Mouse (Mus musculus): Measurements from ENCODE around the gene Mllt3. TPM values are rescaled to one million over a fixed set of nuclear protein-coding genes. Genes with fewer than 3 reads are reported as not detected.
"Not testable (repeated sequence)": the region's sequence is repeated elsewhere in the genome, so short reads cannot be mapped to it uniquely, and the experiment has no call there.

Mllt3 gene
- total RNA-seq, 2 experiments from 2014 or later = 148 to 154 TPM

DNA sequence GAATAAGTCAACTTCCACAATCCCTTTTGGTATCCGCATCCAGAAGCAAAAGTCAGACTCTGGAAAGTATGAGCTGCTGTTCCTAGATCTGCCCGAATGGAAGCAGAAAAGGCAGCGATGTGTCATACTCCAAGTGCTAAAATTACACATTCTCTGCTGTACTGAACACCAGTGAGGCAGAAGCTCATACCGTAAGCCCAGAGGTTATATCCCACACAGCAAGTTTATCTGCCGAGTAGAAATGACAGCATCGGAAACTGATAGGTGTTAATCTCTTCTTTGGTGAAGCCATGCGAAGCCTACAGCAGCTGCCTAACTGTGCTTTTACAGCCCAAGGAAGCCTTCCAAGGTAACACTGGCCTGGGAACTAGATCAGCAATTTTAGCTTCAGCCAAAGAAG is 17.9 kb downstream of the Mllt3 start:
- DNase-seq (ENCODE audit: low spot score) = peak; percentile 22

DNA sequence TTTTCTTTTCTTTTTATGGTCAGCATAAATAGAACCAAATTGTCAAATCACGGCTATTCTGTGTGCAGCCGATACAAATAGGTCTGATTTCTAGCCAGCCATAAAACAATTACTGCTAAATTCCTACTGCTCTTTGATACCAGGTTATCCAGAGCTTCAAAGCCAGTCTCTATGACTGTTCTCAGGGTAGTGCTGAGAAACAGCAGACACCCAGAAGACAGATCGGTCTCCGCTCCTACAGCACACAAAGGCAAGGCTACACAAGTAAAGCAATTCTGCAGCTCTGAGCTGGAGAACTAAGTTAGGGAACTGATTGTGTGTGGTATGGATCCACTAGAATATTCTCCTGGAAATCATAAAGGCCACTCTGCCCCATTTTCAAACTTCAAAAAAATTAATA is 20.4 kb downstream of the Mllt3 start:
- DNase-seq (ENCODE audit: low spot score) = no peak

DNA sequence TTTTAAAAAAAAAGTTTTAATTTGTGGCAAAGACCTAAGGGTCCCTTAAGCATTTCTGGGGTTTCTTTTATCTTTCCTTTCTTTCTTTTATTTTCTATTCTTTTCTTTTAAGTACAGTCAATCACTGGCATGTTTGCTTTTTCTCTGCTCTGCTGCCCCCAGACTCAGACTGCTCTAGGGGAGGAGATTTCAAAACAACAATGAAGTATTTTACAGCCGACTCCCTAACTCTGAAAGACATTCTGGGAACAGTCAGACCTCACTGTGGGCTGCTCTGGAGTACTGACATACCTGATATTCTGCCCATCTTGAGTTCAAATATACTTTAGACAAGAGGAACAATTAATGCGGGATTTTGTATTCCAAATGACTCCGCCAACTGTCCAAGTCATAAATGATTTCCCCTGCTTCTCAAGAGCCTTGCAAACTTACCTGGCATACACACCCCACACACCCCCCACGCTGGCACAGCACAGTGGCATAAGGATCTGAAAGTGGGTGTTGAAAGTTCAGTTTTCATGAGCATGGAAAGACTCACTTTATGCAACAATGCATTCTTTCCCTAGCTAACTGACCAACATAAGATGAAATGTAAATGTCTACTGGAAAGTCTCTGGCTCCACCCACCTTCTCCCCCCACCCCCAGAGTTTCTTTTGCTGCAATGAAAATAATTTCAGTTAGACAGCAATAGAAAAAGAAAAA is 21.1 kb downstream of the Mllt3 start:
- DNase-seq (ENCODE audit: low spot score) = no peak

- no peak for DNase-seq (ENCODE audit: low spot score)
Measured at GRCm38 (mm10) chr4:88010441-88010840, 22.7 kb downstream of the Mllt3 start.

DNA sequence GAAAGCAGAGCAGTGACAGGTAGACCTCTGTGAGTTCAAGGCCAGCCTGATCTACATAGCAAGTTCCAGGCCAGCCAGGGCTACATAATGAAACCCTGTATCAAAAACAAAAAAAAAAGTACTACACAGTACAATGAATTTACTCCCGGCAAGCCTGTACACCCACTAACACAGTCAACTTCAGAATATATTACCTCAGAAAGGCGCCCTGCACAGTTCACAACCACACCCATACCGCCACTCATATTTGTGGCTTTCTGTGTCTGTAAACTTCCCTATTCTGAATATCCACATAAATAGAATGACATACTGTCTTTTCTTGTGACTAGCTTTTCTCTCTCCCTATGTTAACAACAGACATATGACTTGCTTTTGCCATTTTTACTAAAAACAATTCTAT is 27.4 kb downstream of the Mllt3 start:
- no peak for DNase-seq (ENCODE audit: low spot score)

DNA sequence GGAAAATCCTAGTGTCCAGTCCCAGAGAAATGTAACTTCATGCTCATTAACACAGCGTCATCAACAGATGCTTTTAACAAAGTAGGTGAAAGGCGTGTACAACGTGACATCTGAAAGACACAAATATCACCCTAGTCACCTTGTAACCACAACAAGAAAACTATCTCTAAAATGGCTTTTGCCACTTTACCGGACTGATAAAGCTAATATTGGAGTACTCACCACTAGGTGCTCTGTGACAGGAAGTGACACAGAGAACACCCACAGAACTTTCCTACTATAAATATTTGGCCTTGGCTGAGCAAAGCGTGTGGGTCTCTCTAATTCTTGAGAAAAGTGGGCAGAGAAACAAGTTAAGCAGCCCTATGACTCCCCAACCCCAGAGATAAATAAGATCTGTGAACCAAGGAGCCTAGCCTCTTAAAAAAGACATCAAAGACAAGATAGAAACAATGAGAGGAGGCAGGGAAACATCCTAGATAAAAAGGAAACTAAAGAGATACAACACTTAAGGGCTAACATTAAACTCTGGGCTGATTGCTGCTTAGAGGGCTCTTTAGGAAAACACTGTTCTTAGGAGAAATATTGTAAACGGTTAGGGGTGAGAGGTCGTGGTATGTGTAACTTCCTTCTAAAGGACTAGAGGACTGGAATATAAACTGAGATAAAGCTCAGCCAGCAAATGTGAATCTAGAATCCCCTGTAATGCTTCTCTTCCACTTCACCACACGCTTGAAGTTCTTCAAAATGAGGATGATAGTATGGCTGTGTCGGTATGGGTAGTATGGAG is 29.8 kb downstream of the Mllt3 start:
- no peak for DNase-seq (ENCODE audit: low spot score)

DNA sequence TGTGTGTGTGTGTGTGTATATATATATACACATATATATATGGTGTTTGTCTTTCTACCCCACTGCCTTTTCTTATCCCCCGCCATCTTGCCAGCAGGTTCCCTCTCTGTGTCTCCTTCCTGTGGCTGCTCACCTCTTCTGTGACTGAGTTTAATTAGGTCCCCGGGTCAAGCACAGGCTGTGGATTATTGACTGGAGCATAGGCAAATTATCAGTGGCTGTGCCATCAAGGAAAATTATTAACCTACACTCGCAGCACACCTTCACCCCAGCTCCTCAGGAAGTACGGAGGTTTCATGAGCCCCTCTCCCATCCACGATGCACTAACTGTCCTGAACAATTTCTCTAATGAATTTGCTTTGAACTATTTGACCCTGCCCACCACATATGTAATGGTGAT is 41.5 kb downstream of the Mllt3 start:
- DNase-seq (ENCODE audit: low spot score) = no peak

- DNase-seq (ENCODE audit: low spot score) = no peak
Measured at GRCm38 (mm10) chr4:87990940-87991339, 42.2 kb downstream of the Mllt3 start.

- no peak for DNase-seq (ENCODE audit: low spot score)
Measured at GRCm38 (mm10) chr4:87985281-87985680, 47.9 kb downstream of the Mllt3 start.

- peak; percentile 11 for DNase-seq (ENCODE audit: low spot score)
Measured at GRCm38 (mm10) chr4:87984589-87984988, 48.6 kb downstream of the Mllt3 start.

DNA sequence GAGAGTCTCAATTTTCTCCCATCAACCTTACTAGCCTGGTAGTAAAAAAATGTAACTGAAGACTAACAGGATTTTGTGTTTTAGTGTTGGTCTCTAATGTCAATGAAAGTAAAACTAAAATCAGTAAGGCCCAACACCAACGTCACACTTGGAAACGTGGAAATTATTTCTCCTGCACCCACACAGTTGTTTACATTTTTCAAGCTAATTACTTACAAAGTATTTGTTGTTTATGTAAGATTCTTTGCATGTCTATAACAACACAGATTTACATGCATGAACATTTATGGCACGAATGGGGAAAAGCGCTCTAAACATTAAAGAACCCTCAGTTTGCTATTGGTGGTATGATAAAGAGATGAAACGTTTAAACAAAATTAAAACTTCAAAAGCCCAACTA is 49.1 kb downstream of the Mllt3 start:
- no peak for DNase-seq (ENCODE audit: low spot score)

DNA sequence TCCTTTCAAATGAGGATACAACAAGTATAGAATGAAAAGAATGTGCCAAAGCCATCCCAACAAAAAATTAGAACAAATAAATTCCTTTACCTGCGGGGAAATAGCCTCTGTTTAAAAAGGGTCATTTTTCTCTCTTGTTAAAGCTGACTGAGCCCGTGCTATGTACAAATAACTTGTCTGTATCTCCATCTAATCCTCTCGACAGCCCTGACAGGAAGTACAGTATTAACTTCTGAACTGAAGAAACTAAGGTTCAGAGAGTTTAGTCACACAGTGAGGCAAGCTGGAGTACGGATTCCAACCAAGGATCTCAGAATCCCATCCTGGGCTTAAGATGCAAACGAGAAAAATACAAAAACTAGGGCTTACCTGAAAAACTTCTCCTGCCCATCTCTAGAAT is 50.6 kb downstream of the Mllt3 start:
- DNase-seq (ENCODE audit: low spot score) = no peak

GRCm38 (mm10) chr4:87977820-87978448 is 55.2 kb downstream of the Mllt3 start:
- no peak for DNase-seq (ENCODE audit: low spot score)

- DNase-seq (ENCODE audit: low spot score) = no peak
Measured at GRCm38 (mm10) chr4:87965836-87966235, 67.3 kb downstream of the Mllt3 start.

- DNase-seq (ENCODE audit: low spot score) = not testable (repeated sequence)
Measured at GRCm38 (mm10) chr4:87964890-87965289, 68.3 kb downstream of the Mllt3 start.

GRCm38 (mm10) chr4:87963773-87964076 is 69.4 kb downstream of the Mllt3 start:
- DNase-seq (ENCODE audit: low spot score) = no peak

GRCm38 (mm10) chr4:87963055-87963772 is 70.0 kb downstream of the Mllt3 start:
- DNase-seq (ENCODE audit: low spot score) = no peak

DNA sequence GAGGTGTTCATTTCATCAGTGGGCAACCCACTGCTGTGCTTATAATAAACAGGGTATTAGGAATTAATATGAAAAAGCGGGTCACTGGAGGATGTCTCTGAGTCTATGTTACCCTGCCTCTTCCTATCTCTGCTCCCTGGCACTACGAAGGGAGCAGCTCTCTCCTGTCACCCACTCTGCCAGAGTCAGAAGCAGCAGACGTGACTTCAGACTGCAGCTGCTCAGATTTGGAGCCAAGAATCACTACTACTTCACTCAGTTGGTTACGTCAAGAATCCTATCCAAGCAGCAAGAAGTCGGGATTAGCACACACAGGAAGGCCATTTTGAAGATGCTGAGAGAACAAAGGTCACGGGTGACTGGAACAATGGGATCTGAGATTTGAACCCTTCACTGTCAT is 71.3 kb downstream of the Mllt3 start:
- no peak for DNase-seq (ENCODE audit: low spot score)

- DNase-seq (ENCODE audit: low spot score) = no peak
Measured at GRCm38 (mm10) chr4:87957852-87958251, 75.3 kb downstream of the Mllt3 start.

GRCm38 (mm10) chr4:87957198-87957597 is 76.0 kb downstream of the Mllt3 start:
- DNase-seq (ENCODE audit: low spot score) = no peak

DNA sequence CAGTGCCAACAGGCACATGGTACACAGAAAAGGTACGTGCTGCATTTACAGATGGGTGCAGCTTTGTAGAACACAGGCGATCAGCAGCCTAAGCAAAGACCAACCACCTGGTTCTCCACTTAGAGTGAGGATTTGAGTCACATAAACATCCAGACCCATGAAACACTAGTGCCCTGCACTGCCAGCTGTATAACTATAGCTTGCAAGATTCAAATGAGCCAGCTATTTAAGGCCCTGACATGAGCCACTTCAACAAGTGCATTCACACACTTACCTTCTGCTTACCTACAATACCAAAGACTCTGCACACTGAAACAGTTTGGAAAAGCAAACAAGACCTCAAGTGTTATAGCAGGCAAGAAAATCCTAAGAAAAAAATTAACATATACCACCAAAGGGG is 78.0 kb downstream of the Mllt3 start:
- DNase-seq (ENCODE audit: low spot score) = no peak

GRCm38 (mm10) chr4:87954421-87955083 is 78.6 kb downstream of the Mllt3 start:
- no peak for DNase-seq (ENCODE audit: low spot score)
